Mouse (Mus musculus) kidney, embryonic 16.5 days (tissue): ENCODE measurements around the gene Zfp622. TPM values are rescaled to one million over a fixed set of nuclear protein-coding genes. Genes with fewer than 3 reads are reported as not detected.

ENCODE experiments used
- ATAC-seq: fragments of 200-750 bp; cut with Nextera tagmentation; 2 replicates; pipeline ENCODE4 v1.8.0; 2017; ENCODE audit warnings: moderate TSS enrichment; ENCODE audit not compliant: low FRiP score, low TSS enrichment
- H3K27ac ChIP-seq: fragments of 300-500 bp; sonication (generic); 2 replicates; pipeline ENCODE4 v1.5.1; 2014; ENCODE audit warnings: low read length
- H3K27me3 ChIP-seq: fragments of 300-500 bp; sonication (generic); 2 replicates; pipeline ENCODE4 v1.6.1; 2014; ENCODE audit warnings: low read length, control low read depth, mixed read lengths; ENCODE audit not compliant: insufficient read depth
- H3K36me3 ChIP-seq: fragments of 300-500 bp; sonication (generic); 2 replicates; pipeline ENCODE4 v1.6.1; 2014; ENCODE audit warnings: low read length, control low read depth, mixed read lengths; ENCODE audit not compliant: insufficient read depth
- H3K4me1 ChIP-seq: fragments of 300-500 bp; sonication (generic); 2 replicates; pipeline ENCODE4 v1.6.1; 2014; ENCODE audit warnings: low read length, control low read depth, mixed read lengths; ENCODE audit not compliant: insufficient read depth
- H3K4me2 ChIP-seq: fragments of 300-500 bp; sonication (generic); replicated peaks from 2 replicates; pipeline ENCODE4 v1.6.1; 2014; ENCODE audit warnings: low read depth, low read length
- H3K4me3 ChIP-seq: fragments of 300-500 bp; sonication (generic); 2 replicates; pipeline ENCODE4 v1.5.1; 2014; ENCODE audit warnings: mild to moderate bottlenecking, low read length
- H3K9ac ChIP-seq: fragments of 300-500 bp; sonication (generic); replicated peaks from 2 replicates; pipeline ENCODE4 v1.6.1; 2014; ENCODE audit warnings: low read length
- H3K9me3 ChIP-seq: fragments of 300-500 bp; sonication (generic); 2 replicates; pipeline ENCODE4 v1.6.1; 2016; ENCODE audit warnings: low read length, control low read depth
- WGBS: fragments of 180-500 bp; shearing (Covaris S2); extraction: QIAGEN DNeasy Blood & Tissue Kit; methylation state at CpG from one replicate; pipeline ENCODE4 v1.1.7; 2014; 5-methylcytosine and 5-hydroxymethylcytosine counted together
- polyA plus RNA-seq: library from polyadenylated mRNA; unstranded; fragments of >200 nt; fragmentation: Nextera tagmentation; extraction: Ambion mirVana; gene quantifications from 2 replicates; pipeline ENCODE4 v1.2.1, GENCODE M21; 2015

The Zfp622 gene
- polyA plus RNA-seq, 1 experiment from 2014 or later, result 28.1 TPM

- 86% methylated on average over 8 of the region's 8 CpGs for WGBS
- Histone ChIP-seq H3K27ac (no peak overlapping the region), H3K27me3 (no peaks in the 10 kb centered on the region), H3K36me3 (no peaks in the 10 kb centered on the region), H3K4me3 (no peak overlapping the region), H3K4me1 (peaks cover 3% of the 10 kb centered on the region; the same call in 1 of the 2 replicates), H3K9me3 (no peaks in the 10 kb centered on the region), H3K9ac (no peak overlapping the region), H3K4me2 (no peak overlapping the region)
- ATAC-seq, result no peak
These were observed 36.8 kb upstream of the Zfp622 start for GRCm38 (mm10) chr15:25947383-25947782.

- no peak overlapping the region for H3K9ac ChIP-seq
- 78% methylated on average over 26 of the region's 26 CpGs for whole genome bisulfite sequencing
- H3K9me3 ChIP-seq, result no peaks in the 10 kb centered on the region
- H3K4me3 ChIP-seq, result no peak overlapping the region
- H3K4me2 ChIP-seq, result no peak overlapping the region
- no peak overlapping the region for H3K27ac ChIP-seq
- H3K4me1 ChIP-seq, result no peaks in the 10 kb centered on the region; the same call in 1 of the 2 replicates
- H3K27me3 ChIP-seq, result no peaks in the 10 kb centered on the region
- ATAC-seq, result no peak
- no peaks in the 10 kb centered on the region for H3K36me3 ChIP-seq
These were observed 35.6 kb upstream of the Zfp622 start for GRCm38 (mm10) chr15:25948257-25949223.

GRCm38 (mm10) chr15:25949696-25950095 lies 34.5 kb upstream of the Zfp622 start:
- H3K4me3 ChIP-seq, result no peak overlapping the region
- 70% methylated on average over 9 of the region's 9 CpGs for WGBS
- no peaks in the 10 kb centered on the region for H3K9me3 ChIP-seq
- ATAC-seq, result no peak
- H3K27me3 ChIP-seq, result no peaks in the 10 kb centered on the region
- no peak overlapping the region for H3K27ac ChIP-seq
- H3K4me2 ChIP-seq, result no peak overlapping the region
- H3K4me1 ChIP-seq, result no peaks in the 10 kb centered on the region; the same call in 1 of the 2 replicates
- no peaks in the 10 kb centered on the region for H3K36me3 ChIP-seq
- no peak overlapping the region for H3K9ac ChIP-seq

- H3K4me1 ChIP-seq, result no peaks in the 10 kb centered on the region; the same call in 1 of the 2 replicates
- H3K9me3 ChIP-seq, result no peaks in the 10 kb centered on the region
- no peak overlapping the region for H3K4me2 ChIP-seq
- ATAC-seq, result no peak; the same call in 1 of the 2 replicates
- no peaks in the 10 kb centered on the region for H3K27me3 ChIP-seq
- H3K9ac ChIP-seq, result no peak overlapping the region
- no peak overlapping the region for H3K4me3 ChIP-seq
- H3K27ac ChIP-seq, result no peak overlapping the region
- WGBS, result 84% methylated on average over 5 of the region's 5 CpGs
- H3K36me3 ChIP-seq, result no peaks in the 10 kb centered on the region
These were observed 33.6 kb upstream of the Zfp622 start for GRCm38 (mm10) chr15:25950584-25950983.

GRCm38 (mm10) chr15:25951037-25951436 lies 33.1 kb upstream of the Zfp622 start:
- Histone ChIP-seq H3K9ac (no peak overlapping the region), H3K27ac (no peak overlapping the region), H3K27me3 (no peaks in the 10 kb centered on the region), H3K4me3 (no peak overlapping the region), H3K36me3 (no peaks in the 10 kb centered on the region), H3K4me1 (no peaks in the 10 kb centered on the region; the same call in 1 of the 2 replicates), H3K9me3 (no peaks in the 10 kb centered on the region), H3K4me2 (no peak overlapping the region)
- 79% methylated on average over 4 of the region's 4 CpGs for WGBS
- no peak for ATAC-seq

GRCm38 (mm10) chr15:25956001-25956400 lies 28.2 kb upstream of the Zfp622 start:
- Histone ChIP-seq H3K4me1 (peaks cover 8% of the 10 kb centered on the region; the same call in 1 of the 2 replicates), H3K4me2 (no peak overlapping the region), H3K9ac (no peak overlapping the region), H3K36me3 (no peaks in the 10 kb centered on the region), H3K27ac (peak overlapping the region; percentile 58; the same call in 1 of the 2 replicates), H3K27me3 (no peaks in the 10 kb centered on the region), H3K9me3 (no peaks in the 10 kb centered on the region), H3K4me3 (no peak overlapping the region)
- WGBS, result 75% methylated on average over 5 of the region's 5 CpGs
- peak; percentile 43; the same call in 1 of the 2 replicates for ATAC-seq

- Histone ChIP-seq H3K9me3 (no peaks in the 10 kb centered on the region), H3K36me3 (no peaks in the 10 kb centered on the region), H3K4me2 (no peak overlapping the region), H3K27me3 (no peaks in the 10 kb centered on the region), H3K4me1 (peaks cover 8% of the 10 kb centered on the region; the same call in 1 of the 2 replicates), H3K27ac (peak overlapping the region; percentile 17; the same call in 1 of the 2 replicates), H3K9ac (no peak overlapping the region), H3K4me3 (no peak overlapping the region)
- 45% methylated on average over 11 of the region's 11 CpGs for WGBS
- ATAC-seq, result peak; percentile 49; the same call in 1 of the 2 replicates
These were observed 27.6 kb upstream of the Zfp622 start for GRCm38 (mm10) chr15:25956422-25957117.

- peak overlapping the region; percentile 43; the same call in 1 of the 2 replicates for H3K27ac ChIP-seq
- H3K36me3 ChIP-seq, result no peaks in the 10 kb centered on the region
- no peak overlapping the region for H3K4me2 ChIP-seq
- H3K4me1 ChIP-seq, result peaks cover 8% of the 10 kb centered on the region; the same call in 1 of the 2 replicates
- 58% methylated on average over 10 of the region's 10 CpGs for WGBS
- no peaks in the 10 kb centered on the region for H3K9me3 ChIP-seq
- ATAC-seq, result no peak
- H3K9ac ChIP-seq, result no peak overlapping the region
- no peak overlapping the region for H3K4me3 ChIP-seq
- H3K27me3 ChIP-seq, result no peaks in the 10 kb centered on the region
These were observed 26.5 kb upstream of the Zfp622 start for GRCm38 (mm10) chr15:25957651-25958050.

- H3K27ac ChIP-seq, result no peak overlapping the region
These were observed 24.8 kb upstream of the Zfp622 start for GRCm38 (mm10) chr15:25959375-25959774.

More at GRCm38 (mm10) chr15:25959375-25959774, 24.8 kb upstream of the Zfp622 start:
- Histone ChIP-seq H3K4me3 (no peak overlapping the region), H3K4me1 (peaks cover 8% of the 10 kb centered on the region; the same call in 1 of the 2 replicates), H3K4me2 (no peak overlapping the region), H3K9ac (no peak overlapping the region), H3K36me3 (no peaks in the 10 kb centered on the region), H3K9me3 (no peaks in the 10 kb centered on the region), H3K27me3 (no peaks in the 10 kb centered on the region)
- 22% methylated on average over 5 of the region's 5 CpGs for WGBS
- peak; percentile 87 for ATAC-seq
